Mouse (Mus musculus) CH12.LX (cell line): ENCODE results near the gene Pskh1. TPM values are rescaled to one million over a fixed set of nuclear protein-coding genes. Genes with fewer than 3 reads are reported as not detected.
A peak's percentile ranks its signal among the peaks of the same experiment; 100 is the strongest.

Source experiments
- DNase-seq: peaks from one replicate; pipeline ENCODE4 v3.0.0-alpha.2; 2013; ENCODE audit errors: extremely low read depth
- H3K27ac ChIP-seq: 2 replicates; pipeline ENCODE4 v1.5.1; 2012; ENCODE audit warnings: low read depth, mild to moderate bottlenecking, control low read depth, moderate library complexity; ENCODE audit not compliant: insufficient read depth
- H3K27me3 ChIP-seq: replicated peaks from 2 replicates; pipeline ENCODE3; 2012; ENCODE audit warnings: inconsistent platforms
- H3K36me3 ChIP-seq, 2 experiments: replicated peaks in 1 of 2; 2 replicates each; pipeline versions ENCODE3 to v1.6.1; 2012; ENCODE audit warnings: inconsistent platforms in 1 of 2, low read length in 1 of 2, mild to moderate bottlenecking in 1 of 2, mixed read lengths in 1 of 2, moderate library complexity in 1 of 2; ENCODE audit not compliant: control insufficient read depth in 1 of 2, insufficient read depth in 1 of 2
- H3K4me1 ChIP-seq, 2 experiments: 2 replicates each; pipeline ENCODE4 v1.6.1; 2012; ENCODE audit warnings: inconsistent platforms in 1 of 2, moderate library complexity in 1 of 2; ENCODE audit not compliant: insufficient read depth in 2 of 2, control insufficient read depth in 1 of 2
- H3K4me2 ChIP-seq: 2 replicates; pipeline ENCODE4 v1.6.1; 2012; ENCODE audit warnings: low read depth, mild to moderate bottlenecking, control low read depth; ENCODE audit not compliant: poor library complexity, insufficient read depth, severe bottlenecking
- H3K4me3 ChIP-seq, 3 experiments: fragments of 150-350 bp in 1 of 3; sonication (generic) in 1 of 3; replicated peaks in 1 of 3; 2 replicates each; pipeline versions ENCODE3 to v1.5.1; 2011 to 2012; ENCODE audit warnings: low read depth in 2 of 3, low read length in 2 of 3, mild to moderate bottlenecking in 2 of 3, moderate library complexity in 2 of 3, control low read depth in 1 of 3, improper control_type of control experiment in 1 of 3, inconsistent platforms in 1 of 3, mixed read lengths in 1 of 3; ENCODE audit not compliant: poor library complexity in 1 of 3
- H3K79me2 ChIP-seq: replicated peaks from 2 replicates; pipeline ENCODE4 v1.6.1; 2012; ENCODE audit warnings: mild to moderate bottlenecking, moderate library complexity; ENCODE audit not compliant: control insufficient read depth, poor library complexity, insufficient read depth, severe bottlenecking; ENCODE audit errors: extremely low read depth
- H3K9ac ChIP-seq: 2 replicates; pipeline ENCODE4 v1.6.1; 2012; ENCODE audit warnings: low read depth, mild to moderate bottlenecking, control low read depth, moderate library complexity; ENCODE audit not compliant: insufficient read depth
- H3K9me3 ChIP-seq: replicated peaks from 2 replicates; pipeline ENCODE3; 2012; ENCODE audit warnings: low read length, inconsistent platforms, mixed read lengths
- BHLHE40 ChIP-seq: IDR thresholded peaks from 2 replicates; pipeline ENCODE4 v1.6.1; 2011; ENCODE audit warnings: mild to moderate bottlenecking, low read depth, low read length, improper control_type of control experiment
- CHD2 ChIP-seq: IDR thresholded peaks from 2 replicates; pipeline ENCODE4 v1.6.1; 2011; ENCODE audit warnings: low read length, improper control_type of control experiment
- CTCF ChIP-seq, 2 experiments: IDR thresholded peaks in 1 of 2; conservative IDR thresholded peaks in 1 of 2; 2 replicates each; pipeline ENCODE4 v1.5.1; 2011 to 2012; ENCODE audit warnings: low read depth in 2 of 2, low read length in 2 of 2, improper control_type of control experiment in 1 of 2, inconsistent platforms in 1 of 2, mild to moderate bottlenecking in 1 of 2, moderate library complexity in 1 of 2
- ELF1 ChIP-seq: IDR thresholded peaks from 2 replicates; pipeline ENCODE4 v1.6.1; 2014; ENCODE audit warnings: low read depth, mild to moderate bottlenecking, inconsistent platforms, low read length, improper control_type of control experiment
- GABPA ChIP-seq: IDR thresholded peaks from 2 replicates; pipeline ENCODE4 v1.6.1; 2012; ENCODE audit warnings: low read depth, low read length, improper control_type of control experiment, inconsistent platforms; ENCODE audit not compliant: insufficient replicate concordance
- JUND ChIP-seq: conservative IDR thresholded peaks from 2 replicates; pipeline ENCODE4 v1.6.1; 2011; ENCODE audit warnings: low read depth, low read length, improper control_type of control experiment
- MAFK ChIP-seq: IDR thresholded peaks from 2 replicates; pipeline ENCODE4 v1.6.1; 2011; ENCODE audit warnings: low read length, improper control_type of control experiment; ENCODE audit not compliant: insufficient replicate concordance
- MAZ ChIP-seq: IDR thresholded peaks from 2 replicates; pipeline ENCODE4 v1.6.1; 2012; ENCODE audit warnings: low read depth, mild to moderate bottlenecking, inconsistent platforms, low read length, improper control_type of control experiment, moderate library complexity
- MEF2A ChIP-seq: IDR thresholded peaks from 2 replicates; pipeline ENCODE4 v1.6.1; 2014; ENCODE audit warnings: low read depth, mild to moderate bottlenecking, inconsistent platforms, low read length, improper control_type of control experiment, borderline replicate concordance
- NELFE ChIP-seq: IDR thresholded peaks from 2 replicates; pipeline ENCODE4 v1.6.1; 2011; ENCODE audit warnings: low read depth, low read length, improper control_type of control experiment
- PAX5 ChIP-seq: IDR thresholded peaks from 2 replicates; pipeline ENCODE4 v1.6.1; 2012; ENCODE audit warnings: low read length, inconsistent platforms, mixed read lengths
- POLR2A ChIP-seq: IDR thresholded peaks from 2 replicates; pipeline ENCODE4 v1.6.1; 2011; ENCODE audit warnings: low read depth, mild to moderate bottlenecking, improper control_type of control experiment, low read length
- RAD21 ChIP-seq: IDR thresholded peaks from 2 replicates; pipeline ENCODE4 v1.6.1; 2011; ENCODE audit warnings: low read depth, mild to moderate bottlenecking, low read length, improper control_type of control experiment, moderate library complexity
- RCOR1 ChIP-seq: conservative IDR thresholded peaks from 2 replicates; pipeline ENCODE4 v1.6.1; 2012; ENCODE audit warnings: low read depth, mild to moderate bottlenecking, inconsistent platforms, low read length, improper control_type of control experiment
- SMC3 ChIP-seq: IDR thresholded peaks from 2 replicates; pipeline ENCODE4 v1.6.1; 2011; ENCODE audit warnings: low read depth, low read length, improper control_type of control experiment
- USF1 ChIP-seq: IDR thresholded peaks from 2 replicates; pipeline ENCODE4 v1.6.1; 2014; ENCODE audit warnings: low read depth, mild to moderate bottlenecking, inconsistent platforms, low read length, improper control_type of control experiment
- ZC3H11A ChIP-seq: IDR thresholded peaks from 2 replicates; pipeline ENCODE4 v1.6.1; 2012; ENCODE audit warnings: low read depth, mild to moderate bottlenecking, inconsistent platforms, low read length, improper control_type of control experiment
- ZMIZ1 ChIP-seq: IDR thresholded peaks from 2 replicates; pipeline ENCODE4 v1.6.1; 2012; ENCODE audit warnings: low read depth, mild to moderate bottlenecking, inconsistent platforms, low read length, improper control_type of control experiment
- ZNF384 ChIP-seq: IDR thresholded peaks from 2 replicates; pipeline ENCODE4 v1.6.1; 2012; ENCODE audit warnings: low read depth, low read length, improper control_type of control experiment, inconsistent platforms
- dilution Hi-C: fragments of 300-500 bp; cut with MboI; formaldehyde crosslinking; loops from 2 replicates; pipeline ENCODE4 v1.14.3; 2020; ENCODE audit warnings: low sequenced_read_pairs; ENCODE audit not compliant: extremely low pct_unique_long_range_greater_than_20kb, extremely low pct_ligation_motif_present
- in situ Hi-C: fragments of 300-500 bp; cut with MboI; formaldehyde crosslinking; loops from 3 replicates; pipeline ENCODE4 v1.14.3; 2019; ENCODE audit warnings: low sequenced_read_pairs, low pct_ligation_motif_present, low pct_unique_long_range_greater_than_20kb, mixed read lengths
- polyA plus RNA-seq: library from polyadenylated mRNA; unstranded; fragments of >175 nt; gene quantifications from 2 replicates; pipeline ENCODE4 v1.2.1, GENCODE M21; 2012; ENCODE audit warnings: low read depth; ENCODE audit not compliant: insufficient read length
- total RNA-seq, 2 experiments: library from RNA; depleted of rRNA; stranded (reverse); fragments of 300-350 nt in 1 of 2; fragments of >200 nt in 1 of 2; gene quantifications; 2 replicates each; pipeline ENCODE4 v1.2.3; 2012 to 2014

Pskh1 gene
- total and polyA plus RNA-seq, 3 experiments, result 11.0 to 12.9 (median 12.3) TPM

DNA sequence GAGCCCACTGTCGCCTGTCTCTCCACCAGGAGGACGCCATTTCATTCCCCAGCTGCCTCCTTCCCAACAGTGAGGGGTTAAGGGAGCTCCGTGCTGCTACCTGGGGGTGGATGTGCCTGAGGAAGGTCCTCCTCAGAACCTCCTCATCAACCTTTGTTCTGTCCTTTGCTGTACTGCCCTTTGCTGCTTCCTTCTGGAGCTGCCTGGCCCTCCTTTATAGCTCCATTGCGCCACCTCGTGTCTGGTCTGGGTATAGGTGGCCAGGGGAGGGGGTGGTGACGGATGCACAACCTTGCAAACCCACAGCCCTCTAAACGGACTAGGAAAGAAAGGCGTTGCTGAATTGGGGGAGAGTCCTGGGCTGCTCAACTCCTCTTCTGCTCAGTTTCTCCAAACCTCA lies 30.4 kb downstream of the Pskh1 start:
- Histone ChIP-seq H3K27me3 (no peaks in the 10 kb centered on the region), H3K9ac (no peak overlapping the region)
- DNase-seq, result peak; percentile 75

DNA sequence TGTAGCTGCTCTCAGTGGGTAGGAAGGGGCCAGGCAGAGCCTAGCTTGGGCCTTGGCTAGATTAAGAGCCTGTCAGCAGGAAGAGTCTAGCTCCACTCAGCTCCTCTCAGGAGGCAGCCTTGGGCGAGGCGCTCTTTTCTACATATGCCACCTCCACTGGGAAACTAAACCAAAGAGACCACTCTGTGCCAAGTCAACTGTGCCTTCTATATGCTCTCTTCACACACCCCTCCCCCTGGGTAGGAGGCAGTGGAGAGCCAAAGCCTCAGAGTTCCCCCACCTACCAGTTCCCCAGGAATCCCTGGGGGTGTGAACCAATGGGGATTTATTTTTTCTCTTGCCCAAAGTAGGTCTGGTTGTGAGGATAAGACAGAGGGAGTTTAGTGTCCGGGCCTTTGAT lies 31.0 kb downstream of the Pskh1 start:
- Histone ChIP-seq H3K9ac (no peak overlapping the region), H3K9me3 (no peaks in the 10 kb centered on the region), H3K79me2 (no peaks in the 10 kb centered on the region), H3K27ac (no peak overlapping the region), H3K4me1 (peaks cover 3 to 27% of the 10 kb centered on the region in 2 experiments; a peak in 3 of 4 replicates), H3K27me3 (no peaks in the 10 kb centered on the region), H3K4me3 (no peak overlapping the region), H3K36me3 (peaks cover 27 to 78% of the 10 kb centered on the region in 2 experiments), H3K4me2 (no peak overlapping the region)
- TF ChIP-seq NELFE (no peak), SMC3 (no peak), GABPA (no peak), CHD2 (0 out of 2 replicates have a peak, but pooled peaks have one; percentile 9), ZC3H11A (no peak), ZMIZ1 (no peak)
- dilution Hi-C loops (no loop called here), in situ Hi-C loops (no loop called here)
- DNase-seq, result no peak

More for the DNA sequence above, 30.4 kb downstream of the Pskh1 start:
- Histone ChIP-seq H3K4me3 (no peak overlapping the region), H3K36me3 (peaks cover 23 to 75% of the 10 kb centered on the region in 2 experiments), H3K9me3 (no peaks in the 10 kb centered on the region), H3K4me2 (no peak overlapping the region), H3K27ac (no peak overlapping the region), H3K79me2 (no peaks in the 10 kb centered on the region), H3K4me1 (peaks cover 0 to 20% of the 10 kb centered on the region in 2 experiments; a peak in 2 of 4 replicates)
- TF ChIP-seq PAX5 (no peak), MAFK (no peak), POLR2A (no peak), CTCF (conservative IDR thresholded peaks at IDR 0.05 in 1 of 2, IDR thresholded peaks at IDR 0.05 in 1 of 2; ENCODE audit: low read depth in 2 of 2, low read length in 2 of 2) (peak; percentile 64 to 96), GABPA (no peak), ELF1 (peak; percentile 60; the same call in 1 of the 2 replicates), ZC3H11A (peak; percentile 53), ZNF384 (no peak), BHLHE40 (no peak), MAZ (peak; percentile 79; the same call in 1 of the 2 replicates), SMC3 (peak; percentile 93), JUND (no peak), RAD21 (peak; percentile 85), MEF2A (peak; percentile 43; the same call in 1 of the 2 replicates), RCOR1 (no peak), USF1 (no peak)
- dilution Hi-C loops (no loop called here), in situ Hi-C loops (no loop called here)
